Mouse (Mus musculus): Measurements from ENCODE around the gene Ankrd24. TPM values are rescaled to one million over a fixed set of nuclear protein-coding genes. Genes with fewer than 3 reads are reported as not detected.
A peak's percentile ranks its signal among the peaks of the same experiment; 100 is the strongest.
"Not testable (repeated sequence)": the region's sequence is repeated elsewhere in the genome, so short reads cannot be mapped to it uniquely, and the experiment has no call there.

Ankrd24 gene
- polyA plus RNA-seq, 1 experiment from 2014 or later, result 12.8 TPM

GRCm38 (mm10) chr10:81615486-81615885 is 12.9 kb upstream of the Ankrd24 start:
- no peaks in the 10 kb centered on the region for H3K9me3 ChIP-seq
- H3K36me3 ChIP-seq, result no peaks in the 10 kb centered on the region
- H3K4me3 ChIP-seq, result no peak overlapping the region
- WGBS, result 75% methylated on average over 6 of the region's 6 CpGs
- H3K4me1 ChIP-seq, result no peaks in the 10 kb centered on the region
- H3K27ac ChIP-seq, result no peak overlapping the region
- H3K27me3 ChIP-seq (ENCODE audit: insufficient read depth, poor library complexity, severe bottlenecking), result no peaks in the 10 kb centered on the region; the same call in 1 of the 2 replicates
- no peak for DNase-seq (ENCODE audit: low spot score)

GRCm38 (mm10) chr10:81619976-81620375 is 8.4 kb upstream of the Ankrd24 start:
- WGBS, result 85% methylated on average over 5 of the region's 5 CpGs
- H3K4me3 ChIP-seq, result no peak overlapping the region
- H3K36me3 ChIP-seq, result peaks cover 42% of the 10 kb centered on the region
- H3K27ac ChIP-seq, result no peak overlapping the region
- H3K4me1 ChIP-seq, result peaks cover 8% of the 10 kb centered on the region; the same call in 1 of the 2 replicates
- H3K27me3 ChIP-seq (ENCODE audit: insufficient read depth, poor library complexity, severe bottlenecking), result no peaks in the 10 kb centered on the region
- DNase-seq (ENCODE audit: low spot score), result no peak
- H3K9me3 ChIP-seq, result no peaks in the 10 kb centered on the region

- Histone ChIP-seq H3K4me3 (no peak overlapping the region), H3K27me3 (ENCODE audit: insufficient read depth, poor library complexity, severe bottlenecking) (no peaks in the 10 kb centered on the region), H3K27ac (no peak overlapping the region), H3K9me3 (no peaks in the 10 kb centered on the region), H3K4me1 (peaks cover 11% of the 10 kb centered on the region; the same call in 1 of the 2 replicates), H3K36me3 (peaks cover 50% of the 10 kb centered on the region)
- DNase-seq (ENCODE audit: low spot score), result no peak
- 44% methylated on average over 9 of the region's 9 CpGs for WGBS
Measured at GRCm38 (mm10) chr10:81620786-81621185, 7.6 kb upstream of the Ankrd24 start.

GRCm38 (mm10) chr10:81623441-81623840 is 4.9 kb upstream of the Ankrd24 start:
- WGBS, result 50% methylated on average over 8 of the region's 8 CpGs
- Histone ChIP-seq H3K36me3 (peaks cover 57% of the 10 kb centered on the region), H3K4me1 (peaks cover 33% of the 10 kb centered on the region), H3K27me3 (ENCODE audit: insufficient read depth, poor library complexity, severe bottlenecking) (no peaks in the 10 kb centered on the region), H3K4me3 (no peak overlapping the region), H3K9me3 (no peaks in the 10 kb centered on the region), H3K27ac (no peak overlapping the region)
- no peak for DNase-seq (ENCODE audit: low spot score)

GRCm38 (mm10) chr10:81626101-81626993 is 2.0 kb upstream of the Ankrd24 start:
- Histone ChIP-seq H3K27me3 (ENCODE audit: insufficient read depth, poor library complexity, severe bottlenecking) (no peaks in the 10 kb centered on the region), H3K4me3 (peak overlapping the region; percentile 77), H3K9me3 (no peaks in the 10 kb centered on the region), H3K4me1 (peaks cover 34% of the 10 kb centered on the region), H3K36me3 (peaks cover 50% of the 10 kb centered on the region), H3K27ac (peak overlapping the region; percentile 95)
- no peak for DNase-seq (ENCODE audit: low spot score)
- WGBS, result 88% methylated on average over 22 of the region's 22 CpGs

DNA sequence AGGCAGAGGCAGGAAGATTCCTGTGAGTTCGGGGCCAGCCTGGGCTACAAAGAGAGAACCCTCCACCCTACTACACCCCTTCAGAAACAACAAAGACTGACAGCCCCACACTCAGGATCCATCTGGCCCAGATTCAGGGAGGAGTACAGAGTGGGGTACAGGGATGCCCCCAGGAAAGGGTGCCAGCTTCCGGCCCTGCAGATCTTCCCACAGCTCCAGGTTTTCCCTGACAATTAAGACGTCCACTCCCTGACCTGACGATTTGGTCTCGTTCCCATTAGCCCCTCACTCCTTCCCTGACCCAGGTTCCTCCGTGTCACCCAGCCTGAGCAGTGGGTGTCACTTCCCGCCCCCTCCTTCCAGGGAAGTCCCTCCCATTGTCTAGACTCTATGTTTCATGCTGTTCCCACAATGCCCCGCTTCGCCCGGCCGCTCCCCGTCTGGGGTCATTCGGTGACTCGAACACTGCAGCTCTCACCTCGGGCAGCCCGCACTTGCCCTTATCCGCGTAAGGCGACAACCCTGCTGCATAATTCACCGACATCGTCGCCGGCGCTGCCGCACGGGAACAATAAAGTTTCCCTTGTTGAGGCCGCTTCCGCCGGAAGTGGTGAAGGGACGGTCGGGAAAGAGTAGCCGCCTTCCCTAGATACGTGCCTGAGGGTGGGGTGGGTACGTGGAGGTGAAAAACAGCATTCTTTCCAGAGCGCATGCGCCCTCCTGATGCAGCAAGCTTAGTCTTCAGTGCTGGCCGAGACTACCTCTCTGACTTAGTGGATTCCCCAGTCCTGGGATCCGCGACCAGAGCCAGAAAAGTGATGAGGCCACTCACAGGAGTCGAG is 1.1 kb upstream of the Ankrd24 start, which contains the start of gene Sirt6:
Sirt6 (minus strand) TSS at position 804 of the 842 bp plus-strand sequence.
- no peaks in the 10 kb centered on the region for H3K27me3 ChIP-seq (ENCODE audit: insufficient read depth, poor library complexity, severe bottlenecking)
- H3K36me3 ChIP-seq, result peaks cover 43% of the 10 kb centered on the region
- H3K27ac ChIP-seq, result peak within 1 kb of the TSS; percentile 95
- H3K4me1 ChIP-seq, result peaks cover 34% of the 10 kb centered on the region
- H3K4me3 ChIP-seq, result peak within 1 kb of the TSS; percentile 77
- H3K9me3 ChIP-seq, result no peaks in the 10 kb centered on the region
- DNase-seq (ENCODE audit: low spot score), result peak; percentile 97
- 6% methylated on average over 40 of the region's 40 CpGs for WGBS

DNA sequence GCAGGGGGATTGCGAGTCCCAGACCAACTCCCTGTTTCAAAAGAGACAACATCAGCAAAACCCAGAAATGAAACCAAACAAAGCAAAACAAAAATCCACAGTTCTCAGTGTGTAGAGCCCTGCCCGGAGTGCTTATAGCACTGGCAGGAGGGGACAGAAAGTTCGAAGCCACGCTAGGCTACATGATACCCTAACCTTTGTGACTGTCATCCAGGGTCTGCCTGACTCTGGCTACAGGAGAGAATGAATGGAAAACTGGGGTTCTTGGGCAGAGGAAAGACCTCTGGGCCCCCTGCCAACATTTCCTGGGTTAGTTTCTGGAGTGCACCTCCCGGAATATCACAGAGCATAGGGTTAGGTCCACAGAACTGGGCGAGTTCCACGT is 512 bp upstream of the Ankrd24 start:
- WGBS, result 58% methylated on average over 7 of the region's 7 CpGs
- peak overlapping the region; percentile 95 for H3K27ac ChIP-seq
- H3K27me3 ChIP-seq (ENCODE audit: insufficient read depth, poor library complexity, severe bottlenecking), result no peaks in the 10 kb centered on the region
- H3K9me3 ChIP-seq, result no peaks in the 10 kb centered on the region
- peaks cover 37% of the 10 kb centered on the region for H3K36me3 ChIP-seq
- peak overlapping the region; percentile 77 for H3K4me3 ChIP-seq
- no peak for DNase-seq (ENCODE audit: low spot score)
- H3K4me1 ChIP-seq, result peaks cover 34% of the 10 kb centered on the region

- 4% methylated on average over 37 of the region's 37 CpGs for WGBS
- H3K4me1 ChIP-seq, result peaks cover 17% of the 10 kb centered on the region
- H3K9me3 ChIP-seq, result no peaks in the 10 kb centered on the region
- no peaks in the 10 kb centered on the region for H3K36me3 ChIP-seq
- peak; percentile 95 for DNase-seq (ENCODE audit: low spot score)
- peak overlapping the region; percentile 67 for H3K4me3 ChIP-seq
- H3K27ac ChIP-seq, result peak overlapping the region; percentile 78
- H3K27me3 ChIP-seq (ENCODE audit: insufficient read depth, poor library complexity, severe bottlenecking), result no peaks in the 10 kb centered on the region; the same call in 1 of the 2 replicates
Measured at GRCm38 (mm10) chr10:81633253-81634099, 5.1 kb downstream of the Ankrd24 start.

DNA sequence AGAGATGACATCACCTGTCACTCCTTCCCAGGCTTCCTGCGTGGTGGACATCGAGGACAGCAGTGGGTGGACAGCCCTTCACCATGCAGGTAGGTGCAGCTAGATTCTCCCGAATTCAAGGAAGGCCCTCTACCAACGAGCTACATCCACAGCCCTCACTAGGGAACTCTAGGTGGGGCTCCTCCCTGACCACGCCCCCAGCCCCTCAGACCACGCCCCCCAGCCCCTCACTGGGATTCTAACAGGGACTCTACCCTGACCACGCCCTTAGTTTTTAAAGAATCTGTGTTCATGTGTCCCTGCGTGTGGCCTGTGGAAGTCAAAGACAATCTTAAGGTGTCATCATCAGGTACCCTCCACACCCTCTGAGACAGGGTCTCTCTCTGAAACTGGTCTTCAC is 8.0 kb downstream of the Ankrd24 start:
- Histone ChIP-seq H3K36me3 (no peaks in the 10 kb centered on the region; the same call in 1 of the 2 replicates), H3K4me1 (peaks cover 16% of the 10 kb centered on the region), H3K27ac (no peak overlapping the region), H3K9me3 (no peaks in the 10 kb centered on the region), H3K4me3 (no peak overlapping the region), H3K27me3 (ENCODE audit: insufficient read depth, poor library complexity, severe bottlenecking) (no peaks in the 10 kb centered on the region; the same call in 1 of the 2 replicates)
- 14% methylated on average over 8 of the region's 8 CpGs for WGBS
- DNase-seq (ENCODE audit: low spot score), result no peak

GRCm38 (mm10) chr10:81638101-81638500 is 9.8 kb downstream of the Ankrd24 start:
- 70% methylated on average over 6 of the region's 6 CpGs for WGBS
- Histone ChIP-seq H3K4me1 (peaks cover 26% of the 10 kb centered on the region), H3K9me3 (no peaks in the 10 kb centered on the region), H3K36me3 (no peaks in the 10 kb centered on the region; the same call in 1 of the 2 replicates), H3K4me3 (no peak overlapping the region), H3K27ac (no peak overlapping the region), H3K27me3 (ENCODE audit: insufficient read depth, poor library complexity, severe bottlenecking) (no peaks in the 10 kb centered on the region; the same call in 1 of the 2 replicates)
- DNase-seq (ENCODE audit: low spot score), result no peak

GRCm38 (mm10) chr10:81640825-81641224 is 12.5 kb downstream of the Ankrd24 start:
- H3K4me3 ChIP-seq; H3K27ac ChIP-seq; H3K36me3 ChIP-seq; DNase-seq (ENCODE audit: low spot score); H3K27me3 ChIP-seq (ENCODE audit: insufficient read depth, poor library complexity, severe bottlenecking); H3K9me3 ChIP-seq: not testable (repeated sequence)
- WGBS, result 50% methylated on average over 4 of the region's 4 CpGs
- peaks cover 17% of the 10 kb centered on the region for H3K4me1 ChIP-seq

- 0 out of 2 replicates have a peak, but pooled peaks cover 4% of the 10 kb centered on the region for H3K27me3 ChIP-seq (ENCODE audit: insufficient read depth, poor library complexity, severe bottlenecking)
- H3K4me3 ChIP-seq, result no peak overlapping the region
- WGBS, result 86% methylated on average over 2 of the region's 2 CpGs
Measured at GRCm38 (mm10) chr10:81641566-81641965, 13.2 kb downstream of the Ankrd24 start.

More at GRCm38 (mm10) chr10:81641566-81641965, 13.2 kb downstream of the Ankrd24 start:
- H3K4me1 ChIP-seq, result peaks cover 17% of the 10 kb centered on the region
- no peaks in the 10 kb centered on the region for H3K9me3 ChIP-seq
- H3K27ac ChIP-seq, result no peak overlapping the region
- no peaks in the 10 kb centered on the region; the same call in 1 of the 2 replicates for H3K36me3 ChIP-seq
- DNase-seq (ENCODE audit: low spot score), result no peak

All from heart, embryonic 10.5 days (tissue).